Mouse (Mus musculus): ENCODE measurements at regions not wholly inside any gene's neighbourhood (a gene's known extent, or its start where the extent isn't known, plus 50 kb on each side); places are given as distances from the start of the nearest gene placed in this dataset.

DNA sequence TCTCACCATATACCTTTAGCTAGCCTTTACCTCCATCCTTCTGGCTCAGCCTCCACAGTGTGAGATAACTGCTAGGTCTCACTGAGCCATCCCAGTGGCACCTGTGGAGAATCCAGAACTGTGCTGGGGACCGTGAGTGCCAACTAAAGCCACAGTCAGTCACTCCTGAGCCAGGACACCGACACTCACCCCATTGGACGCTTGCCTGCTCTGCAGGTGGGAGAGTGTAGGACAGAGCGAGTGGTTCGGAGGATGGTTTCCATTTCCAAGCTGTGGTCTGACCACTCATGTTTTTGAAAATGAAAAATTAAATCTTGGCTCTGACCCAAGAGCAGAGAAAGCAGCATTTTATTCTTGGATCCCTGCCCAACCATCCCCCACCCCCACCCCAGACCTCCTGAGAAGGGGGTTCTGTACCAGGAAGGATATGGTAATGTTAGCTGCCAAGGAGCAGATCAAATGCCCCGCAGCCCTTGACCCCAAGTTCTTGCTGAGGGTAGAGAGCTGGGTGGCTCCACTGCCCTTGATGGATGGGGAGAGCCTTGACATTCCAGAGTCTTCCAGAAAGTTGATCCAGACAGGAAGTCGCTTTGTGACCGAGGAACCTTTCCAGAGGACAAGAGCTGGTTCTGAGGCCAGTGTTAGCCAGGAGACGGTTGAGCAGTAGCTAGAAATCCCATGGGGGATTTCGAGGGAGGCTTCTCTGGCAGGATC, 83.3 kb upstream of the Smim23 start:
- DNase-seq: peak; percentile 72

DNA sequence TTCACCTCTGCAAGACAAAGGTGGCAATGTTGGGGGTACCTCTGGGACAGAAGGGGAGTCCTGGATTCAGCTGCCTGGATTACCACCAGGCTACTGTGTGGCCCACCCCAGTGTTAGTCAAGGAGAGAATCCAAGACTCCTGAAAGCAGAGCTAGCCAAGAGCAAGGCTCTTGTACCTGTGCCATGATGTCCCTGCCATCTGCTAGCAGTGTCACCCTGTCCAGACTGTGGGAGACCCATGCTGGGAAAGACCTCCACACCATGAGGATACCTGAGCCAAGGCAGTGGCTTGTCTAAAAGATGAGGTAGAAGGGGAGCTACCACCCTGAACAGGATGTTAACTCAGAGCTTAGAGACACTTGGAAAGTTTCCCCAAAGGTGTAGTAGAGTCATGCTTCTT, 79.6 kb upstream of the Smim23 start:
- DNase-seq: no peak

DNA sequence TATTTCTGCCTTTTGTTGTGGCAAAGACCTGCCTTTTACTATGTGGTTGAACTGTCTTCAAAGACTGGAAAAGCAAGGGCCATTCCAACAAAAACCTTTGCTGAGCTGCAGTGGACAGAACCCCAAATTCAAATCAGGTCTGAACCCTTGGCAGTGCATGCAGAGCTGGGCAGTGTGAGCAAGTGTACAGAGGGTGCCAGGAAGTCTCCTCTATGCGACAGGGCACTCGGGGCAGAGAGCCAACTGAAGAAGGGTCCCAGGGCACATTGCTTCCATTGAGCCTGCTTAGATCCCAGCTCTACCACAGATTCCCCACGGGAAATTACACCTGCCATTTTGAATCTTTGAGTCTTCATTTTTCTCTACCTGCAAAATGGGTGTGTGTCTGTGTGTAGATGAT, 79.0 kb upstream of the Smim23 start:
- no peak for DNase-seq

DNA sequence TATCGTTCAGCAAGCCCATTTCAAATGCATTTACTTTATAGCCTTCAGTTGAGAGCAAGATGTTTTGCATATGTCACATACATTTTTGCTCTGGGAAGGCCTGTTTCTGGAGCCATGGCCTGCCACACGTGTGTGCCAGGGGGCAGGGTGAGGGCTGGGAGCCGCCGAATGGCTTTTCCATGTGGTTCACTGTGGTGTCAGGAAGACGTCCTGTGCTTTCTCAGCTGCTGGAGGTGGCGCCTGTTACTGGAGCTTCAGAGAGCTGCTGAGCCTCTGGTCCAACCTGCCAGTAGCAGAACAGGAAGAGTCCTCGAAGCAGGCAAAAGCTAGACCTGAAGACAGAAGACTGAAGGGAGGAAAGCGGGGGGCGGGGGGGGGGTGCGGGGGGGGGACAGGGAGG, 78.5 kb upstream of the Smim23 start:
- DNase-seq: no peak

DNA sequence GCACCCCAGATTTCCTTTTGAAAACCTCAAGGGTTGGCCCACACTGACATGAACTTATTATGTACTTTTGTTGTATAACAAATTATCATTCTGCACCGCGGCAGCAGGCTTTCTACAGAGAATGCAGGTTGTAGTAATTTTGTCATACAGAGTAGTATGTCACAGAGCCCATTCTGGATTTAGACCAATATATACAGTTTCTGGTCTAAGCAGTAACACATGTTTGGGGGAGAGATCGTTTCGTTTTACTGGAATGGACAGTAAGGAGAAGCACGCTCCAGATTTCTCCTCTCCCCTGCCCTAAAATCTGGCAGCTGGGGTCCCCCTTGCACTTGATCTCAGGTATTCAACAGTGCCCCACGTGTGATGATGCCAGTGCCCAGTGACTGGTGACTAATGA, 76.0 kb upstream of the Smim23 start:
- DNase-seq: no peak

DNA sequence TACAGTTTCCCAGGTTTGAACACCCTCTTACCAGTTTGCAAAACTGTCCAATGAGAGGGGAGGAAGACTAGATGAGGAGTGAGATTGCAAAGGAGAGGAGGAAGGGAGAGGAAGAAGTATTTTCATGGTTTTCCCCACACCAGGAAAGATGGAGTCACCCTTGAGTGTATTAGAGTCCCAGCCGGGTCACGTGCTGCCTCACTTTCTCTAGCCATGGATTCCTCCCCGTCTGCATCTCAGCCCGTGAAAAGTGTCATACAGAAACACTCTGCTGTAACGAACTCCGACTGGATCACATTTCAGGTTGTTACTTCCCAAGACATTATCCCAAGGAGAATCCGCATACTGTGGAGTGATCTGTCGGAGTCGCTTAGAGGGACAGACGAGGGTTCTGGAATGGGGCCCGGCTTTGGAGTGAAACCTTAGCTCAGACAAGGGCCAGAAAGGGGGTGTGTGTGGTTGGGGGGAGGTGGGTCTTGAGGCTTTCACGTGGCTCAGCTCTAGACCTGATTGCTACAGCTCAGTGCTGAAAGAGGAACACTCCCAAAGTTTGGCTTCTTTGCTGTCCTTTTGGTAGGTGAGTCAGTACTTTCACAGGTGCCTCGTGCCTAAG, 75.3 kb upstream of the Smim23 start:
- no peak for DNase-seq

DNA sequence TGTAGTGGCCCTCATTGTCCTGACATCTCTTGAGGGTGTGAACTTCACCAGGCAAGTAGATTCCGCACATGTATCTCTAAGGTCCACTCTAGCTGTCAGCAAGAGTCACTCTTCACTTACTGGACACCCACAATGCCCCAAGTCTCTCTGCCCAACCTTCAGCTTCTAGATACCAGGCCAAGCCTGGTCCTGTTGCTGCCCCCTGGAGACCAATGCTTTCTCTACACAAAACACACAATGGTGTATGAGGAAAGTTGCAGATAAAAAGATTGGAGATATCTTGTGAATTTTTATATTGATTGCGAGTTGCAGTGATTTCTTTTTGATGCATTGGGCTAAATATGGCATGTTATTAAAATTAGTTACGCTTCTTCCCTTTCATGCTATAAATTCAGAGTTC, 71.0 kb upstream of the Smim23 start:
- DNase-seq: no peak

DNA sequence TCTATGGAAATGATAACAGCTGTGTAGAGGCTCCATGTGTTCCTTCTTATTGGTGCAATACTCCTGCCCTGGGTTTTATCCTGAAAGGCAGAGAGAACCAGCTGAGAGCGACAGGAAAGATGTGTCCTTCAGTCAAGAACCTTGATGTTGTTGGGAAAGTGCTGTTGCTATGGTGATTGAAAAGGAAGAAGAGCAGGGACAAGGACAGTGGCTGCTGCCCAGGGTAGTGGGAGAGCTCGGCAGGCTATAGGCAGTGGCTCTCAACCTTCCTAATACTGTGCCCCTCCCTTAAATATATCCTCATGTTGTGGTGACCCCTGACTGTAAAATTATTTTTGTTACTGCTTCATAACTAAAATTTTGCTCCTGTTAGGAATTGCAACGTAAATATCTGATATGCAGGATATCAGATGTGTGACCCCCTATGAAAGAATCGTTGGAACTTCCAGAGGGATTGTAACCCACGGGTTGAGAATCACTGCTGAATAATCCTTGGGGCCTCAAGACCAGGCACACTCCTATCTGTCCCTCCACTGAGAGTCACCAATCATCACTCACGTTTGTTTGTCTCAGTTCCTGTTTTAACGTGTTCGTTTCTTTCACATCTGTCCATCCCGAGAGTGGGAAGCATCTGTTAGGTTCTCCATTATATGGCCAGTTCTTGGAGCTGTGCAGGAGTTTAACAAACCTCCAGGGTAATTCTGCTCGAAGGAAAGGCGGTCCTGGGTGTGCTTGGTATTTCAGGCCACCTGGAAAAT, 68.9 kb upstream of the Smim23 start:
- DNase-seq: peak; percentile 61

DNA sequence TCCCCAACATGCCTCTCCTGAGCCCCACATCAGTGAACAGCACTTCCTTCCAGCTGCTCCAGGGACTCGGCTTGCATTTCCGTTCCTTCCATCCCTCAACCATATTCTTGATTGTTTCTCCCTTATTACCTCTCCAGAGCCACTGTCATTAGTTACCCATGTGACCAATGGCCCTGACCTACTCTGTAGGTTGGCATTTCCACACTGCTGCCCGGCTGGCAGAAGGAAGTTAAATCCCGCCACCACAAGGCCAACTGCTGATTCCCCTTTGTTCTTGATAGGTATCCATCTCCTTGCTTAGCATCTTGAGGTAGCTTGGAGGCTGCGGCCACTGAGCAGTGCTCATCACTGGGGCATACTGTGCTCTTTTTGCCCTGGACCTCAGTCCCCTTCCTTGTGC, 68.1 kb upstream of the Smim23 start:
- peak; percentile 48 for DNase-seq

DNA sequence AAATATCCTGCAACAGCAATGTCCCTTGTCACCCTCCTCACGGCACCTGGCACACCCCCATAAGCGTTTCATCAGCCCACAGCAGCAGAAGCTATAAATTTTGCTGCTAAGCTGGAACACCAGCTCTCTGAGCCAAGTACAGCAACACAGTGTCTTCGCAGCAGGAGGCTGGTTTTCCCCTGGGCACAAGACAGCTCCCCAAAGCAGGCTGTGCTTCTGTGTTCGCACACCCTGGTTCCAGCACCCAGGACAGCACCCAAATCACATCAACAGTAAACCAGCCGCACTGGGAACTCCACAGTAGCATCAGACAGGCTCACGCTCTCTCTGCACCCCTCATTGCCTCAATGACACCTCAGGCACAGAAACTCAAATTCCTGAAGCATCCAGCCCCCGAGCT, 64.8 kb upstream of the Smim23 start:
- peak; percentile 28 for DNase-seq

DNA sequence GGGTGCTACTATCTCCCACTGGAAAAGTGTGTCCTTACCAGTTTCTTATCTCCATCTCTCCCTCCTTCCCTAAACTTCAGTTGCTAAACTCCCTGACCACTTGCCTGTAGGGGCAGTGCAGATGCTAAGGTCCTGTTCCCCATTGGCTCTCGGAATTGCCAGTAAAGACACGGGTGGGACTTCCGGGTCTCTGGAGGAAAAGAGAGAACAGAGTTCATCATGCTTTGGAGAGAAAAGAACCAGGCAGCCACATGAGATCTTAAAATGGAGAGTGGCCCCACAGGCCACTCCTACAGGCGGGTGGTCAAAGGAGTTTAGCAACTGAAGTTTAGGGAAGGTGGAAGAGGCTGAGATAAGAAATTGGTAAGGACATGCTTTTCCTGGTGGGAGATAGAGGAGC, 60.3 kb upstream of the Smim23 start:
- no peak for DNase-seq

DNA sequence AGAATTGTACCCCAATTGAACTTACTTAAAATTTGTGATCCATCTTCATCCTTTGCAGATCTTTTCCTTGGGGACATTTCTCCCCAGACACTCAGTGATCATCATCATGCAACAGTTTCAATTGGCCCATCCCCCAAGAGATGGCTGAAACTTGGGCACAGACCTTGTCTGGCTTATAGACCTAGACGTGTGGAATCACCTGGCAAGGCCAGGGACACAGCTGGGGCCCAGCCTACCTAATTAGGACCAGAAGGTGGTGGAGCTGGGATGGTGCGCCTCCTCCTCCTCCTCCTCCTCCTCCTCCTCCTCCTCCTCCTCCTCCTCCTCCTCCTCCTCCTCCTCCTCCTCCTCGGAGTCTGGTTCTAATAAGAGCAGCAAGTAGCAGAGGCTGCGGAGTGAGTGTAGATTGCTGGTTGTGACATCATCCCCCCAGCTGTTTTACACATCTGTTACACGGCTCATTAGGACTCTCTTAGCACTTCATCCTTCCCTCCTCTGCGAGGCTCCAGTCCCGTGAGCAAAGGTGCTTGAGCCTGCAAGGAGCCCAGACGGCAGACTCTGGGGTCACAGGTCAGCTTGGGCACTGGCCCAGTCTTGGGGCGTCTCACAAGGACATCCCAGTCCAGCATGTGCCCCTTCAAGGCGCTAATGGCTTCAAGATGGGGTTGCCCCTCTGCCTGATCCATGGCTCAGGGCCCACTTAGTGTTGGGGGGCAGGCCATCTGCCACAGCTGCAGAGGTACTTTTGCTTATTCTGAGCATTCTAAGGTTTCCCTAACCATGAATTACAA, 58.9 kb upstream of the Smim23 start:
- no peak for DNase-seq

DNA sequence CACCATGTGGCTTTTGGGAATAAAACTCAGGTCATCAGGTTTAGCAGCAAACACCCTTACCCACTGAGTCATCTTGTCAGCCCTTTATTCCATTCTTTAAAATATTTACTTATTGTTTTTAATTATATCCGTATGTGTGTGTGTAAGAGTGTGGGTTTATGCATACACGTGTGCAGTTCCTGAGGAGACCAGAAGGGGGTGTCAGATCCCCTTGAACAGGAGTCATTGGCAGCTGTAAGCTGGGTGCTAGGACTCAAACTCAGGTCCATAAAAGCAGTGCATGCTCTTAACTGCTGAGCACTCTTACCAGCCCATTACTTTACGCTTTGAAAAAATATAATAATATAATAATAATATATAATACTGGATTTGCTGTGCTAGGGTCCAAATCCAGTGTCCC, 54.6 kb upstream of the Smim23 start:
- DNase-seq: no peak

Small RNAs in the stretch of these regions (microRNA-seq; reads per million reads assigned to microRNA genes)
- gene Gm26052: 0 reads per million in 2 experiments

Data from adrenal gland, adult 8-10 months (tissue).